Mouse (Mus musculus) testis, adult 2 months (tissue): ENCODE results near the gene Cyp46a1.

ENCODE experiments used
- CTCF ChIP-seq: fragments of 200-500 bp; IDR thresholded peaks from 2 replicates; pipeline ENCODE4 v1.5.1; 2012; ENCODE audit warnings: low read depth, mild to moderate bottlenecking, inconsistent platforms, low read length, moderate library complexity; ENCODE audit not compliant: control insufficient read depth, insufficient read depth, insufficient replicate concordance
- POLR2A ChIP-seq: fragments of 200-500 bp; IDR thresholded peaks from 2 replicates; pipeline ENCODE4 v1.6.1; 2012; ENCODE audit warnings: low read depth, mild to moderate bottlenecking, inconsistent platforms, low read length, moderate library complexity; ENCODE audit not compliant: control insufficient read depth

DNA sequence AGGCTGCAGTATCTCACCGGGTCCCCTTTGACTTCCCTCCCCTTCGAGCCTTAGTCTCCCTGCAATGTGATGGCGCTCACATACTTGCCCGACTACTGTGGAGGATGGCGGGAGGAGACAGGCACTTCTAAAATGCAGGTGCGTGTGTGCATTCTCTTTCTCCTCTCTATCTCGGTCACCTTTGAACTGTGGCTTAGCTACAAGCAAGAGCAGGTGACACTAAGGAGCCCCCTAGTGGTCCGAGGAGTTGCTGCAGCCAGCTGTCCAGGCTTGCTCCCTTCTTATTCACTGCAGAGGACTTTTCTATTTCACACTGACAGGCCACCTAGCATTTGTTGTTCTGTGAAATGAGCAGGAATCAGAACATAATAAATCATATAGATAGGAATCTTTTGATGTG, 41.2 kb upstream of the Cyp46a1 start:
- peak; percentile 80 for TF ChIP-seq CTCF
- TF ChIP-seq POLR2A = no peak
